Mouse (Mus musculus) MEL (cell line): ENCODE data around the gene Plcb3. TPM values are rescaled to one million over a fixed set of nuclear protein-coding genes. Genes with fewer than 3 reads are reported as not detected.

Experiments used
- DNase-seq: peaks from one replicate; pipeline ENCODE4 v3.0.0; 2011; ENCODE audit warnings: low read depth, low spot score
- H3K27ac ChIP-seq: 2 replicates; pipeline ENCODE4 v1.5.1; 2012; ENCODE audit warnings: low read depth, mild to moderate bottlenecking, control low read depth, low read length, moderate library complexity; ENCODE audit not compliant: control insufficient read depth
- H3K27me3 ChIP-seq, 2 experiments: fragments of 150-350 bp in 1 of 2; sonication (generic) in 1 of 2; 2 replicates each; pipeline ENCODE4 v1.6.1; 2012; ENCODE audit warnings: low read length in 2 of 2, mild to moderate bottlenecking in 2 of 2, improper control_type of control experiment in 1 of 2, moderate library complexity in 1 of 2; ENCODE audit not compliant: insufficient read depth in 2 of 2, control insufficient read depth in 1 of 2
- H3K36me3 ChIP-seq, 2 experiments: 2 replicates each; pipeline ENCODE4 v1.6.1; 2012 to 2014; ENCODE audit warnings: low read length in 2 of 2, improper control_type of control experiment in 1 of 2, inconsistent platforms in 1 of 2, mild to moderate bottlenecking in 1 of 2; ENCODE audit not compliant: insufficient read depth in 2 of 2, control insufficient read depth in 1 of 2
- H3K4me1 ChIP-seq, 2 experiments: fragments of 150-350 bp in 1 of 2; sonication (generic) in 1 of 2; 2 replicates each; pipeline ENCODE4 v1.6.1; 2012; ENCODE audit warnings: low read length in 2 of 2, improper control_type of control experiment in 1 of 2, mild to moderate bottlenecking in 1 of 2; ENCODE audit not compliant: insufficient read depth in 2 of 2, control insufficient read depth in 1 of 2
- H3K4me3 ChIP-seq, 2 experiments: fragments of 150-350 bp in 1 of 2; sonication (generic) in 1 of 2; 2 replicates each; pipeline ENCODE4 v1.5.1; 2012; ENCODE audit warnings: low read depth in 2 of 2, low read length in 2 of 2, mild to moderate bottlenecking in 2 of 2, moderate library complexity in 2 of 2, control low read depth in 1 of 2, improper control_type of control experiment in 1 of 2; ENCODE audit not compliant: control insufficient read depth in 1 of 2, insufficient read depth in 1 of 2
- H3K79me2 ChIP-seq: 2 replicates; pipeline ENCODE4 v1.6.1; 2012; ENCODE audit warnings: mild to moderate bottlenecking, low read length, moderate library complexity; ENCODE audit not compliant: control insufficient read depth, poor library complexity, insufficient read depth
- H3K9ac ChIP-seq: 2 replicates; pipeline ENCODE4 v1.6.1; 2012; ENCODE audit warnings: low read depth, mild to moderate bottlenecking, control low read depth, low read length, moderate library complexity; ENCODE audit not compliant: control insufficient read depth, poor library complexity, severe bottlenecking
- H3K9me3 ChIP-seq: fragments of 150-350 bp; sonication (generic); replicated peaks from 2 replicates; pipeline ENCODE4 v1.6.1; 2012; ENCODE audit warnings: mild to moderate bottlenecking, low read length, improper control_type of control experiment, moderate library complexity; ENCODE audit not compliant: insufficient read depth
- CHD1 ChIP-seq: IDR thresholded peaks from 2 replicates; pipeline ENCODE4 v1.6.1; 2012; ENCODE audit warnings: low read depth, mild to moderate bottlenecking, inconsistent platforms, low read length, improper control_type of control experiment
- CHD2 ChIP-seq: IDR thresholded peaks from 2 replicates; pipeline ENCODE4 v1.6.1; 2011; ENCODE audit warnings: low read length, improper control_type of control experiment
- CTCF ChIP-seq, 3 experiments: IDR thresholded peaks in 2 of 3; conservative IDR thresholded peaks in 1 of 3; 2 replicates each; pipeline ENCODE4 v1.5.1; 2011 to 2012; ENCODE audit warnings: low read length in 3 of 3, low read depth in 2 of 3, mild to moderate bottlenecking in 2 of 3, improper control_type of control experiment in 1 of 3, inconsistent platforms in 1 of 3, mixed read lengths in 1 of 3, moderate library complexity in 1 of 3; ENCODE audit not compliant: control insufficient read depth in 1 of 3, insufficient read depth in 1 of 3, poor library complexity in 1 of 3, severe bottlenecking in 1 of 3
- E2F4 ChIP-seq: IDR thresholded peaks from 2 replicates; pipeline ENCODE4 v1.6.1; 2011; ENCODE audit warnings: low read depth, low read length, improper control_type of control experiment, borderline replicate concordance
- ELF1 ChIP-seq: IDR thresholded peaks from 2 replicates; pipeline ENCODE4 v1.6.1; 2014; ENCODE audit warnings: low read depth, mild to moderate bottlenecking, inconsistent platforms, low read length, improper control_type of control experiment, moderate library complexity
- ETS1 ChIP-seq: IDR thresholded peaks from 2 replicates; pipeline ENCODE4 v1.6.1; 2012; ENCODE audit warnings: low read depth, mild to moderate bottlenecking, inconsistent platforms, low read length, improper control_type of control experiment, moderate library complexity
- GATA1 ChIP-seq: IDR thresholded peaks from 2 replicates; pipeline ENCODE4 v1.6.1; 2011; ENCODE audit warnings: low read depth, low read length, improper control_type of control experiment
- HCFC1 ChIP-seq: IDR thresholded peaks from 2 replicates; pipeline ENCODE4 v1.6.1; 2012; ENCODE audit warnings: low read depth, mild to moderate bottlenecking, inconsistent platforms, low read length, improper control_type of control experiment, moderate library complexity
- JUND ChIP-seq: IDR thresholded peaks from 2 replicates; pipeline ENCODE4 v1.6.1; 2011; ENCODE audit warnings: low read depth, mild to moderate bottlenecking, improper control_type of control experiment, low read length
- KAT2A ChIP-seq: conservative IDR thresholded peaks from 2 replicates; pipeline ENCODE4 v1.6.1; 2012; ENCODE audit warnings: low read depth, low read length, improper control_type of control experiment, inconsistent platforms
- MAZ ChIP-seq: IDR thresholded peaks from 2 replicates; pipeline ENCODE4 v1.6.1; 2012; ENCODE audit warnings: low read depth, mild to moderate bottlenecking, inconsistent platforms, low read length, improper control_type of control experiment
- MEF2A ChIP-seq: IDR thresholded peaks from 2 replicates; pipeline ENCODE4 v1.6.1; 2014; ENCODE audit warnings: low read depth, mild to moderate bottlenecking, inconsistent platforms, low read length, improper control_type of control experiment; ENCODE audit not compliant: poor library complexity, insufficient replicate concordance, severe bottlenecking; ENCODE audit errors: extremely low read depth
- POLR2AphosphoS5 ChIP-seq: IDR thresholded peaks from 2 replicates; pipeline ENCODE4 v1.6.1; 2012; ENCODE audit warnings: low read depth, borderline replicate concordance, mild to moderate bottlenecking, inconsistent platforms, low read length, moderate library complexity, mixed read lengths
- RAD21 ChIP-seq: IDR thresholded peaks from 2 replicates; pipeline ENCODE4 v1.6.1; 2011; ENCODE audit warnings: mild to moderate bottlenecking, low read depth, low read length, improper control_type of control experiment
- SIN3A ChIP-seq: IDR thresholded peaks from 2 replicates; pipeline ENCODE4 v1.6.1; 2012; ENCODE audit warnings: low read length, improper control_type of control experiment, inconsistent platforms
- SMC3 ChIP-seq: IDR thresholded peaks from 2 replicates; pipeline ENCODE4 v1.6.1; 2011; ENCODE audit warnings: low read depth, low read length, improper control_type of control experiment
- TAL1 ChIP-seq: IDR thresholded peaks from 2 replicates; pipeline ENCODE4 v1.6.1; 2012; ENCODE audit warnings: mild to moderate bottlenecking, inconsistent platforms, low read length, moderate library complexity, mixed read lengths
- TCF12 ChIP-seq: IDR thresholded peaks from 2 replicates; pipeline ENCODE4 v1.6.1; 2014; ENCODE audit warnings: low read depth, mild to moderate bottlenecking, inconsistent platforms, low read length, improper control_type of control experiment, moderate library complexity
- UBTF ChIP-seq: IDR thresholded peaks from 2 replicates; pipeline ENCODE4 v1.6.1; 2012; ENCODE audit warnings: low read depth, mild to moderate bottlenecking, inconsistent platforms, low read length, improper control_type of control experiment, moderate library complexity, borderline replicate concordance; ENCODE audit not compliant: insufficient read depth
- USF1 ChIP-seq: IDR thresholded peaks from 2 replicates; pipeline ENCODE4 v1.6.1; 2014; ENCODE audit warnings: low read depth, mild to moderate bottlenecking, inconsistent platforms, low read length, improper control_type of control experiment, moderate library complexity
- USF2 ChIP-seq, 2 experiments: IDR thresholded peaks; 2 replicates each; pipeline ENCODE4 v1.6.1; 2011 to 2012; ENCODE audit warnings: improper control_type of control experiment in 2 of 2, low read length in 2 of 2, borderline replicate concordance in 1 of 2, inconsistent platforms in 1 of 2, low read depth in 1 of 2, mild to moderate bottlenecking in 1 of 2; ENCODE audit not compliant: insufficient read depth in 1 of 2
- ZC3H11A ChIP-seq: IDR thresholded peaks from 2 replicates; pipeline ENCODE4 v1.6.1; 2012; ENCODE audit warnings: low read depth, mild to moderate bottlenecking, inconsistent platforms, low read length, improper control_type of control experiment
- ZKSCAN1 ChIP-seq: IDR thresholded peaks from 2 replicates; pipeline ENCODE4 v1.6.1; 2012; ENCODE audit warnings: low read depth, mild to moderate bottlenecking, inconsistent platforms, low read length, improper control_type of control experiment, moderate library complexity
- ZNF384 ChIP-seq: IDR thresholded peaks from 2 replicates; pipeline ENCODE4 v1.6.1; 2012; ENCODE audit warnings: low read depth, mild to moderate bottlenecking, inconsistent platforms, low read length, improper control_type of control experiment
- polyA plus RNA-seq, 2 experiments: library from polyadenylated mRNA; stranded (reverse) in 1 of 2; unstranded in 1 of 2; fragments of >175 nt in 1 of 2; fragments of >200 nt in 1 of 2; gene quantifications; 2 replicates each; pipeline versions ENCODE4 v1.2.1 to v1.2.4; 2012; ENCODE audit warnings: low replicate concordance in 2 of 2, low read depth in 1 of 2; ENCODE audit not compliant: insufficient read length in 2 of 2, insufficient read depth in 1 of 2, missing spikeins in 1 of 2
- total RNA-seq: library from RNA; depleted of rRNA; stranded (reverse); fragments of 300-350 nt; gene quantifications from 2 replicates; pipeline ENCODE4 v1.2.3, GENCODE M21; 2012

Plcb3 gene
- total and polyA plus RNA-seq, 3 experiments = 12.6 to 30.8 TPM; not detected in 1

DNA sequence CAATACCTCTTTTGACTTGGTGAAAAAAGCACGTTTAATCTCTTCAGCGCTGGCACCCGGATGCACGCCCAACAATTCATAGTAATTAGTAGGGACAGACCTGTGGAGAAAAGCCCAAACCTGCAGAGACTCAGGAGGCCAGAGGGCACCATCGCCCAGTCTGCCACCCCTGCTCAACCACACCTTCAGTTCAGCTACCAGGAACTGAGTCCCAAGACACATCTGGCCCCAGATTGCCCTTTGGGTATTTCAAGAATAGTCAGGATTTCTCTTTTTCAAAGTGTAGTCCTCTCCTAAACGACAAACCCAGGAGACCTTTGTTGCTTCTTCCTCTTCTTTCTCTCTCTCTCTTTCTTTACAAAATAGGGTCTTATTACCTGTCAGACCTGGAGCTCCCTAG lies 14.4 kb upstream of the Plcb3 start:
- DNase-seq = no peak
- Histone ChIP-seq H3K4me3 (no peak overlapping the region), H3K4me1 (peaks cover 12 to 32% of the 10 kb centered on the region in 2 experiments), H3K36me3 (peaks cover 0 to 7% of the 10 kb centered on the region in 2 experiments; a peak in 2 of 4 replicates), H3K27me3 (no peaks in the 10 kb centered on the region), H3K9me3 (no peaks in the 10 kb centered on the region), H3K27ac (no peak overlapping the region), H3K9ac (no peak overlapping the region), H3K79me2 (peaks cover 9% of the 10 kb centered on the region; the same call in 1 of the 2 replicates)
- TF ChIP-seq TCF12 (no peak), JUND (no peak), ZNF384 (no peak), ELF1 (no peak), E2F4 (no peak), UBTF (no peak), CTCF (IDR thresholded peaks at IDR 0.05 in 2 of 3, conservative IDR thresholded peaks at IDR 0.05 in 1 of 3; ENCODE audit: control insufficient read depth in 1 of 3, insufficient read depth in 1 of 3, low read depth in 2 of 3, low read length in 3 of 3, poor library complexity in 1 of 3, severe bottlenecking in 1 of 3) (no peak), HCFC1 (no peak), USF1 (no peak), ETS1 (no peak), POLR2AphosphoS5 (no peak), ZKSCAN1 (no peak), CHD2 (no peak), ZC3H11A (no peak), MAZ (no peak), SIN3A (no peak), USF2 (IDR thresholded peaks at IDR 0.05; ENCODE audit: borderline replicate concordance in 1 of 2, insufficient read depth in 1 of 2, low read depth in 1 of 2, low read length in 2 of 2) (no peak), GATA1 (no peak)

DNA sequence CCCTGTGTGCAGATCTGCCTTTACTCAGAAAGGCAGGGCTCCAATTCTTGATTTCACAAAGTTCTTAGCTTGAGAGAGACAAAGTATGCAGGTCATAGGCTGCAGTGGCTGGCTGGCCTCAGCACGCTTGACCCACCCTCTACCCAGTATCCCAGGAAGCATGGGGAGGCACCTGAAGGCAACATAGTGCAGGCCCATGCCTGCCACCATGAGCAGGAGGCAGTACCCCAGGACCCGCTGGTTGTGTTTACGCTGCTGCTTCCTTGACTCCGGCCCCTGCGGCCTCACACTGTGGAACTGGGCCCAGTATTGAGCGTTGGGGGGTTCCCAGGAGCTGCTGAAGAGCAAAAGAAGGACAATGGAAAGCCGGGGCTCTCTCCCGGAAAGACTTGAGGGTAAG lies 13.0 kb upstream of the Plcb3 start:
- H3K4me1 ChIP-seq = peaks cover 12 to 22% of the 10 kb centered on the region in 2 experiments

More for the DNA sequence above, 13.0 kb upstream of the Plcb3 start:
- TF ChIP-seq CTCF (IDR thresholded peaks at IDR 0.05 in 2 of 3, conservative IDR thresholded peaks at IDR 0.05 in 1 of 3; ENCODE audit: control insufficient read depth in 1 of 3, insufficient read depth in 1 of 3, low read depth in 2 of 3, low read length in 3 of 3, poor library complexity in 1 of 3, severe bottlenecking in 1 of 3) = no peak
- no peak for TF ChIP-seq TAL1
- TF ChIP-seq ZC3H11A = no peak
- no peak for TF ChIP-seq SMC3
- no peak for TF ChIP-seq RAD21
- no peak for TF ChIP-seq CHD1
- TF ChIP-seq TCF12 = no peak
- TF ChIP-seq E2F4 = no peak
- TF ChIP-seq MEF2A = no peak
- no peak for TF ChIP-seq HCFC1
- no peak for TF ChIP-seq KAT2A
- TF ChIP-seq GATA1 = no peak
- Histone ChIP-seq H3K27me3 (no peaks in the 10 kb centered on the region), H3K9ac (no peak overlapping the region), H3K36me3 (peaks cover 0 to 7% of the 10 kb centered on the region in 2 experiments; a peak in 2 of 4 replicates), H3K9me3 (no peaks in the 10 kb centered on the region), H3K27ac (no peak overlapping the region), H3K4me3 (no peak overlapping the region), H3K79me2 (peaks cover 7% of the 10 kb centered on the region; the same call in 1 of the 2 replicates)
- no peak for DNase-seq
